Mouse (Mus musculus): ENCODE measurements around the gene Mroh7.

Gene Mroh7

GRCm38 (mm10) chr4:106632313-106632712 lies 98.4 kb downstream of the Mroh7 start:
- DNase-seq (ENCODE audit: low spot score in 2 of 2): no peak
